Mouse (Mus musculus) heart, postnatal 0 days (tissue): ENCODE measurements around the gene 1700056E22Rik.

Source experiments
- CTCF ChIP-seq: IDR thresholded peaks from 2 replicates; pipeline ENCODE4 v1.5.1; 2016; ENCODE audit warnings: antibody characterized with exemption, control low read depth, low read depth
- EP300 ChIP-seq: IDR thresholded peaks from 2 replicates; pipeline ENCODE4 v1.6.1; 2016; ENCODE audit warnings: antibody characterized with exemption, low read depth

DNA sequence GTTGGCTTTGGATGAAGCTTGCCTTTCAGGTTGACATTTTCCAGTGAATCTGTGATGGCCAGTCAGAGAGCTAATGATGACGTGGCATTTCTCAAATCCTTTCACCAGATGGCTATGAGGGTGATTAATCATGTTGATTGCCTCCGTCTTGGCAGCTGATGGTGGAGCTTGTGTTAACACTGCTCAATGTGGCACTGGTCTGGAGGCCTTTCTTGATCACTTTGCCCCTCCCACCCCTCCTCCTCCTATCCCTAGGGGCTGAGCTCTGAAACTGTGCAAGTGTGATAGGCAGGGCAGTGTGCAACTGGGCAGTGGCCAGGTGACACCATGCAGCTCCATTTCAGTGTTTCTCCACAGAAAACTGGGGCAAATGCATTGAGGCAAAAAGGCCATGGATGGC lies 29.8 kb downstream of the 1700056E22Rik start:
- TF ChIP-seq CTCF (no peak), EP300 (no peak)
